Mouse (Mus musculus): ENCODE data around the gene Pla2g4b. TPM values are rescaled to one million over a fixed set of nuclear protein-coding genes. Genes with fewer than 3 reads are reported as not detected.

Gene Pla2g4b
- total RNA-seq, 2 experiments from 2014 or later, result 0.66 to 1.3 TPM

DNA sequence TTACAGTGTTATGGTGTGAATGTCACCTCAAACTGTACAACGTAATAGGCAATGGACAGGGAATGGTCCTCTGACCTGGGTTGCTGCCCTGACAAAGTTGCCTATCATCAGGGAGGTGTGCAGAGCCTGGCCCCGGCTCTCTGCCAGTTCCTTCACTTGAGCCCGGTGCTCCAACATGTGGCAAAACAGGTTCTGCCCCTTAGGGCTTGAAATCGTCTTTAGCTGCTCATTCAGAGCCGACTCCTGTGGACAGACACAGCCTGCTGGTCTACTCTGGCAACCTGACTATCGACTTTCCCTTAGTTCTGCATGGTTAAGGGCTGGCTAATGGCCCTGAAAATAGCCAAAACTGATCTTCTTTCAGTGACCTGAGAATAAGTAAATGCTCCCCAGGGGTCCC lies 27.0 kb downstream of the Pla2g4b start:
- ATAC-seq (ENCODE audit: poor library complexity, severe bottlenecking), result no peak

DNA sequence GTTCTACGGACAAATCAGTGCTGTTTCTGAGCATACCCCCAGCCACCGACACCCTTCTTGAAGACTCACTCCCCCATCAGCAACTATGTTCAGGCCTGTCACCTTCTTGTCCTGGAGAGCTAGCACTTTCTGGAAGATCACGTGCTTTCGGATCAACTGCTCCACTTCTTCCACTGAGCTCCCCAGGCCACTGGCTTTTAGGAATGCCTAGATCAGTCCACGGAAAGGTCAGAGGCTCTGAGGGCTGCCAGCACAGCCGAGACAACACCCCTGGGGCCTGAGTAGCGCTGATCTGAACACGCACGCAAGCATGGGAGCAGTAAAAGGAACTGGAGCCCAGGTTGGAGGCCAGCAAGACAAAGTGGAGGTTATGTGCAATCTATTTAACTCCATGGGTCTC lies 27.4 kb downstream of the Pla2g4b start:
- ATAC-seq (ENCODE audit: poor library complexity, severe bottlenecking), result no peak

DNA sequence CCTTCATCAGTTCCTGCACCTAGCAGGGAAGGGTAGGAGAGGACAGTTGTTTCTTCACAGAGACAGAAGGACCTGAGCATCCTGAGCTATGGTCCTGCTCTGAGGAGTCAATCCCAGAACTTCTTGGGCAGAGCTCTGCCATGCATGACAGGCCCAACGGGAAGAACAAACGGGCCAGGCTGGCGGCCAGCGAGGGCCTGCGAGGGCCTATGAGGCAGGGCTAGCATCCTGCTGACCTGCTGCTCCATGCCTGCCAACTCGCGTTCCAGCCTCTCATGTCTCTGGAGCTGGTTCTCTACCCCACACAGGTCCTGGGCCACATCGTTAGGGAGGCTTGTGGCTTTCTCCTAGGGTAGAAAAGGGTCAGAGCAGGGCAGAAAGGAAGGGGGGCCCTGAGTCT lies 29.0 kb downstream of the Pla2g4b start:
- no peak for ATAC-seq (ENCODE audit: poor library complexity, severe bottlenecking)

- ATAC-seq (ENCODE audit: poor library complexity, severe bottlenecking), result no peak
Measured at GRCm38 (mm10) chr2:120064639-120065038, 31.4 kb downstream of the Pla2g4b start.

GRCm38 (mm10) chr2:120065243-120065642 lies 32.0 kb downstream of the Pla2g4b start:
- ATAC-seq (ENCODE audit: poor library complexity, severe bottlenecking), result no peak

- ATAC-seq (ENCODE audit: poor library complexity, severe bottlenecking), result no peak
Measured at GRCm38 (mm10) chr2:120066224-120066623, 33.0 kb downstream of the Pla2g4b start.

GRCm38 (mm10) chr2:120068555-120069465 lies 35.6 kb downstream of the Pla2g4b start:
- ATAC-seq (ENCODE audit: poor library complexity, severe bottlenecking), result 0 out of 2 replicates have a peak, but pooled peaks have one; percentile 47

DNA sequence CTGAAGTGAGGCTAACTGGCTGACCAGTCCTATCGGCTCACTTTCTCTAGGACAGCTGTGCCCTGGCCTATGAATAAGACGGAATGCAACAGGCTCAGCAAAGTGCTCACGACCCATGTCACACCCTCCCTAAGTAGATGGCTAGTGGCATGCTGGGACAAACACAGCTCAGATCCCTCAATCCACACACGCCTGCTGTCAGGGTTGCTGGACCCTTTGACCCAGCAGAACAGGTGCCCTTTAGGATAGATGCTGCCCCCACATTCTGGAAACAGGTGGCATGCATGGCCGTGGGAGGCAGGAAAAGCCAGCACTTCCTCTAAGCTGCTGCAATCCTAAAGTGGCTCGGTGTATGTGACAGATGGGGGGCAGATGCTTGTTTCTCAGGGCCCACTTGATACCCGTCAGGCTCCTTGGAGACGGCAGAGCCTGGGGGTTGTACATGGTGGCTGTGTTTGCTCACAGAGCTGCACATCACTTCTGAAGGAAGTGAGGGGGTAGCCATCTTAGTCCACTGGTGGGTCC lies 36.3 kb downstream of the Pla2g4b start:
- ATAC-seq (ENCODE audit: poor library complexity, severe bottlenecking), result no peak

GRCm38 (mm10) chr2:120074096-120074495 lies 40.9 kb downstream of the Pla2g4b start:
- no peak for ATAC-seq (ENCODE audit: poor library complexity, severe bottlenecking)

- ATAC-seq (ENCODE audit: poor library complexity, severe bottlenecking), result peak; percentile 61
Measured at GRCm38 (mm10) chr2:120076076-120076705, 43.0 kb downstream of the Pla2g4b start.

- ATAC-seq (ENCODE audit: poor library complexity, severe bottlenecking), result no peak
Measured at GRCm38 (mm10) chr2:120082416-120082815, 49.2 kb downstream of the Pla2g4b start.

DNA sequence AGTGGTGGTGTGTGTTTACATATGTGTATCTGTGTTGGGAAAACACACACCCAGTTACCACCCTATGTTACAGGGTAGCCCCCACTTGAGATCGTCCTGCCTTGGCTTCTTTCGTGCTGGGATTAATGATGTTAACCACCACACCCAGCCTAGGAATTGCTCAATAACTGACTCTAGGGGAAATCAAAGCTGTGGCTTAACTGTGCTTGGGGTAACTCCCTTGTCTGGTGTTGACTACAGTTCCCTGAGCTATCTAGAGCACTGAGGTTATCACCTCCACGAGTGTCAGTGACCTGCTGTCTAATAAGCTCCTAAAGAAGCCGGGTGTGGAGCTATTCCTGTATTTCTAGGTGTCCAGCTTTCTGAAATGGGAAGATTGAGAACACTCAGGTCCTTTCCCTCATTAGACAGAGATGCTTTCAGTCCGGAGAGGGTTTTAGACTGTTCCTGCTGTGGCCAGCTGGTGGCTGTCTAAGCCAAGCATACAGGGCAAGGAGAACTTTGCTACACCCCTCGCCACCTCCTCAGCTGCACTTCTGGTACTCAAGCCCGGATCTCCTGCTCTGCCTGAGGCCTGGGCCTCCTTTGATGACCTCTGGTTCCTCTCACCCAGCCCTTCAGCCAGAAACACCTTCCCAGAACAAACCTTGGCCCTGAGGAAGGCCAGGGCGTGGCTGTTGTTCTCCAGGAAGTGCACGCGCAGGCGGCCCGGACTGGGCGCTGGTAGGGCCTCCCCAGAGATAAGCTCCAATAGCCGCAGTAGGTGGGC lies 51.6 kb downstream of the Pla2g4b start:
- peak; percentile 76 for ATAC-seq (ENCODE audit: poor library complexity, severe bottlenecking)

DNA sequence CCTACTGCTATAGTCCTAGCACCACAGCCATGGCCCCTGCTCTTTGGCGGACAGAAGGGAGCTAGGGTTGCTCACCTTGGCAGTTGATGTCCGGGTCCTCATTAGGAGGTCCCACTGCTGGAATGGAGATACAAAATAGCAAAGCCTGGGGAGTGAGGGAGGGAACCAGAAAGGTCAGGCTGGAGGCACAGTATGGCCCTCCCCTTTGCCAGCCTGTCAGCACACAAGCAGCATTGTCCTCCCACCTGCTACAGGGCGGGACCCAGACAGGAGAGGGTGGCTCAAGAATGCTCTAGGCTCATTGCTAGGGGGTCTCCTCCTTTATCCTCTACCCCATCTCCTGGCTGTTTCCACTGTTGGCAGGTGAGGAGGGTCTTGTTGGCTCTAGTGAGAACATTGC lies 52.8 kb downstream of the Pla2g4b start:
- no peak for ATAC-seq (ENCODE audit: poor library complexity, severe bottlenecking)

DNA sequence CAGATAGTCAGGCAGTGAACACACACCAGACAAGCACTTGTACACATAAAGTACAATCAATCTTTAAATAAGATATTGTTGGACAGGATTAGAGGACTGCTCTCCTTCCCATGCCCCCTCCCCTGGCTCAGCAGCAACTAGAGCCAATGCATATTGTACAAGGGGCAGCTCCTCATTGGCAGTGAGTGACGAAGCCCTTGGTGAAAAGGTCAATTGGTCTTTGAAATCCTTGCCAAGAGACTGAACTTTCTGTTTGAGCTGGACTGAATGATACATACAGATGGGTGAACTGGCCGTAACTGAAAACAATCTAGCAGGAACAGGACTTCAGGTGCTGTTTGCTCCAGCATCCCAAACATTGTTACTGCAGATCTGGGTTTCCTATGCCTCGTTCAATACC lies 54.2 kb downstream of the Pla2g4b start:
- no peak for ATAC-seq (ENCODE audit: poor library complexity, severe bottlenecking)

DNA sequence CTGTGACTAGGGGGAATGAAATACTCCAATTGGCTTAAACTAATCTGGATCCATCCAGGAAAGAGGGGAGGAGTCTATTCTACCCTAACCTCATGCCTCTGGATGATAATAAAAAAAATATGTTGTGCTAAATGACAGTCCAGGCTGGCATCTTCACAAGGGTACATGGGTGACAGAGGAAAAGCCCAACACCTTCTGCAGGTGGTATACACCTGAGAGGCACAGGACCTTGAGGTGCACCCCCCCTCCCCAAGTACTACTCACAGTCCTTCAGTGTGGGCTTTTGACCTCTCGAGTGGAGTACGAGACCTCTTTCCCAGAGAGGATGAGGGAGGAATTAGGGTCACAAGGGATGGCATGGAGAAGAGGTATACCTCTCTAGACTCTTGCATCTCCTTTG lies 54.7 kb downstream of the Pla2g4b start:
- no peak for ATAC-seq (ENCODE audit: poor library complexity, severe bottlenecking)

- ATAC-seq (ENCODE audit: poor library complexity, severe bottlenecking), result no peak
Measured at GRCm38 (mm10) chr2:120090979-120091378, 57.8 kb downstream of the Pla2g4b start.

Other genes with a start within 250 kb of the Pla2g4b start
- 2.9 and 3.9 TPM in 2 replicates for gene Rpap1, start 245.9 kb upstream of the Pla2g4b start, total RNA-seq (2015)
- gene Rpap1, start 245.9 kb upstream of the Pla2g4b start, total RNA-seq (2017), result 5.0 and 6.4 TPM in 2 replicates
- gene Tyro3, start 235.7 kb upstream of the Pla2g4b start, total RNA-seq (2015), result not detected in 2 replicates
- gene Tyro3, start 235.7 kb upstream of the Pla2g4b start, total RNA-seq (2017), result 0.33 TPM in 1 of 2 replicates, not detected in the other
- gene Mga, start 136.2 kb upstream of the Pla2g4b start, total RNA-seq (2015), result 36.3 and 44.5 TPM in 2 replicates
- gene Mga, start 136.2 kb upstream of the Pla2g4b start, total RNA-seq (2017), result 23.2 and 29.4 TPM in 2 replicates
- gene Mapkbp1, start 60.7 kb upstream of the Pla2g4b start, total RNA-seq (2015), result 2.1 and 3.3 TPM in 2 replicates
- gene Mapkbp1, start 60.7 kb upstream of the Pla2g4b start, total RNA-seq (2017), result 2.6 and 2.8 TPM in 2 replicates
- 4.5 and 8.0 TPM in 2 replicates for gene Jmjd7, start 5.9 kb upstream of the Pla2g4b start, total RNA-seq (2015)
- 2.3 and 5.4 TPM in 2 replicates for gene Jmjd7, start 5.9 kb upstream of the Pla2g4b start, total RNA-seq (2017)
- 0.80 and 1.7 TPM in 2 replicates for gene Gm28042, start 5.9 kb upstream of the Pla2g4b start, total RNA-seq (2015)
- gene Gm28042, start 5.9 kb upstream of the Pla2g4b start, total RNA-seq (2017), result 0.15 and 0.37 TPM in 2 replicates
- 50.9 and 56.7 TPM in 2 replicates for gene Ehd4, start 121.2 kb downstream of the Pla2g4b start, total RNA-seq (2015)
- gene Ehd4, start 121.2 kb downstream of the Pla2g4b start, total RNA-seq (2017), result 77.5 and 92.9 TPM in 2 replicates
- gene Pla2g4e, start 211.9 kb downstream of the Pla2g4b start, total RNA-seq (2015), result not detected in 2 replicates
- not detected in 2 replicates for gene Pla2g4e, start 211.9 kb downstream of the Pla2g4b start, total RNA-seq (2017)